Mouse (Mus musculus) ES-E14 (cell line): ENCODE measurements around the gene Pou2f2. TPM values are rescaled to one million over a fixed set of nuclear protein-coding genes. Genes with fewer than 3 reads are reported as not detected.
A peak's percentile ranks its signal among the peaks of the same experiment; 100 is the strongest.

Experiments
- DNase-seq: peaks from one replicate; pipeline ENCODE4 v3.0.0-alpha.2; 2013; ENCODE audit warnings: low read depth, low spot score
- H3K27ac ChIP-seq: 2 replicates; pipeline ENCODE4 v1.5.1; 2012; ENCODE audit warnings: low read depth, mild to moderate bottlenecking, low read length, moderate library complexity, mixed read lengths; ENCODE audit not compliant: poor library complexity, insufficient read depth, severe bottlenecking
- H3K36me3 ChIP-seq: 2 replicates; pipeline ENCODE4 v1.6.1; 2012; ENCODE audit warnings: mild to moderate bottlenecking, low read length, moderate library complexity, mixed read lengths; ENCODE audit not compliant: control insufficient read depth, poor library complexity, insufficient read depth, severe bottlenecking
- H3K4me1 ChIP-seq, 2 experiments: fragments of 150-350 bp in 1 of 2; sonication (generic) in 1 of 2; 2 replicates each; pipeline ENCODE4 v1.6.1; 2012; ENCODE audit warnings: low read length in 2 of 2, mild to moderate bottlenecking in 1 of 2, mixed read lengths in 1 of 2; ENCODE audit not compliant: control insufficient read depth in 2 of 2, insufficient read depth in 2 of 2, poor library complexity in 1 of 2
- H3K4me3 ChIP-seq, 2 experiments: fragments of 150-350 bp in 1 of 2; sonication (generic) in 1 of 2; 2 replicates each; pipeline ENCODE4 v1.5.1; 2012; ENCODE audit warnings: low read length in 2 of 2, low read depth in 1 of 2, mild to moderate bottlenecking in 1 of 2, mixed read lengths in 1 of 2; ENCODE audit not compliant: insufficient read depth in 1 of 2, poor library complexity in 1 of 2, severe bottlenecking in 1 of 2
- H3K9ac ChIP-seq: 2 replicates; pipeline ENCODE4 v1.6.1; 2012; ENCODE audit warnings: low read depth, mild to moderate bottlenecking, low read length, mixed read lengths; ENCODE audit not compliant: poor library complexity, insufficient read depth, severe bottlenecking
- H3K9me3 ChIP-seq: fragments of 150-350 bp; sonication (generic); 2 replicates; pipeline ENCODE4 v1.6.1; 2012; ENCODE audit warnings: low read depth, mild to moderate bottlenecking, low read length; ENCODE audit not compliant: control insufficient read depth, insufficient read depth
- CHD2 ChIP-seq: IDR thresholded peaks from 2 replicates; pipeline ENCODE4 v1.6.1; 2014; ENCODE audit warnings: mild to moderate bottlenecking, low read depth, low read length, inconsistent platforms
- HCFC1 ChIP-seq: IDR thresholded peaks from 2 replicates; pipeline ENCODE4 v1.6.1; 2012; ENCODE audit warnings: low read length, inconsistent platforms, borderline replicate concordance; ENCODE audit not compliant: insufficient read depth
- MAFK ChIP-seq: IDR thresholded peaks from 2 replicates; pipeline ENCODE4 v1.6.1; 2014; ENCODE audit warnings: mild to moderate bottlenecking, low read depth, low read length, inconsistent platforms; ENCODE audit not compliant: insufficient read depth
- ZC3H11A ChIP-seq: IDR thresholded peaks from 2 replicates; pipeline ENCODE4 v1.6.1; 2012; ENCODE audit warnings: low read depth, mild to moderate bottlenecking, inconsistent platforms, low read length, borderline replicate concordance
- ZNF384 ChIP-seq: IDR thresholded peaks from 2 replicates; pipeline ENCODE4 v1.6.1; 2012; ENCODE audit warnings: low read depth, low read length, inconsistent platforms
- in situ Hi-C, 2 experiments: fragments of 600-800 bp; cut with MboI; formaldehyde crosslinking; loops; one replicate each; pipeline ENCODE4 v1.15.1; 2025; ENCODE audit warnings: low sequenced_read_pairs in 2 of 2, inconsistent platforms in 1 of 2; ENCODE audit not compliant: unreplicated experiment in 2 of 2
- total RNA-seq: library from RNA; depleted of rRNA; stranded (reverse); fragments of 300-350 nt; gene quantifications from 2 replicates; pipeline ENCODE4 v1.2.3, GENCODE M21; 2012

Pou2f2 gene
- total RNA-seq, 1 experiment: 2.4 TPM

DNA sequence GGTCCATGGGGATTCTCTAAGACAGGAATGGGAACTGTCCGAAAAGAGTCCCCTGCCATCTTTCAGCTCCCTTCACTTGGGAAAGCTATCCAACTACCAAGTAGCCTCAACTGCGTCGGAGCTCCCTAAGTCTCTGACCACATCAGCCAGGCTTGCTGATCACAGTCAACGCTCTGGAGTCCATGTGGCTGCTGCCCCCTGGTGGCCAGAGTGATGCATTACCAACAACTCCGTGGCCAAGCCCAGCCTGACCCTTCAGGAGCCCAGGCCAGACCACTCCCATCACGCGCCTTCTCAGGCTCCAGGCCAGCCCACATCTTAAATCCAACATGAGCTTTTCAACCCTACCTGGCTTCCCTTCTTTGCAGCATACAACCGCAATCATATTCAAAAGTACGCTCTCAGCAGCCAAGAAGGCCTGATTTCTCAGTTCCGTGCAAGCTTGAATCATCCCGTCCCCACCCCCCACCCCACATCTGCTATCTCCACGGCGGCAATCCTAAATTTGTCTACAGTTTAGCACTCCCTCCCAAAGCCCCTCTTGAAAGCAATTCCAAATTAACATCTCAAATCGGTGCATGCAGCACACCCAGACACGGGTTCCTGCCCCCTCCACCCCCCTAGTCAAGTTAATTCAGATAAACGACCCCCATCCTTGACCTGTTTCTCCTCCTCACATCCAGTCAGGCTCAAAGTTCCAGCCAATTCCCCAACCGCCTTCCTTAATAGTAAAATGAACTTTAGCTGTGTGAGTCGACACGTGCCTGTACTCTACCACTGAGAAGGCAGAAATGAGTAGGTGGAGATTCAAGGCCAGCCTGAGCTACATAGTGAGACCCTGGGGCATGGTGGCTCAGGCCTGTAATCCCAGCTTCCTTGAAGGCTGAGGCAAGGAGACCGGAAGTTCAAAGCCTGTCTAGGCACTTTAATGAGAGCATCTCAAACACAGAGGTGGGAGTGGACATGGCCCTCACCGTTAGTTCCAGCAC, 8.4 kb upstream of the Pou2f2 start:
- peak; percentile 73; the same call in 1 of the 2 replicates for TF ChIP-seq ZC3H11A
- TF ChIP-seq HCFC1: 0 out of 2 replicates have a peak, but pooled peaks have one; percentile 39
- TF ChIP-seq CHD2: no peak
- peak overlapping the region; percentile 42 for H3K9ac ChIP-seq
- in situ Hi-C loops: no loop called here
- peak overlapping the region; percentile 27 to 40 for H3K4me3 ChIP-seq
- no peaks in the 10 kb centered on the region for H3K36me3 ChIP-seq
- H3K27ac ChIP-seq: peak overlapping the region; percentile 83
- no peaks in the 10 kb centered on the region for H3K9me3 ChIP-seq
- peak; percentile 95 for DNase-seq
- peaks cover 7 to 16% of the 10 kb centered on the region in 2 experiments; a peak in 3 of 4 replicates for H3K4me1 ChIP-seq

DNA sequence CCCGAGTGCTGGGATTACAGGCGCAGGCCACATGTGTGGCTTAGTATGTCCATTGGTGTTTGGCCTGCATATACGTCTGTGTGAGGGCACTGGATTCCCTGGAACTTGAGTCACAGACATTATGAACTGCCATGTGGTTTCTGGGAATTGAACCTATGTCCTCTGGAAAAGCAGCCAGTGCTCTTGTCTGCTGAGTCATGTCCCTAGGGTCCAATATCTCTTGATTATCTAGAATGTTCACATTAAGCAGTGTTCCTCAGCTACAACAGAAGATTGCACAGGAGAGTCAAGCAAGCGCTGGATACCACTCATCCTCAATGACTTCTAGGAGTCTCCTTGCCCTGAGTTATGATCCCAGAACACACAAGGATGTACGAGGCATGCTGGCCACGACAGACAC, 4.6 kb upstream of the Pou2f2 start:
- in situ Hi-C loops: no loop called here
- no peak overlapping the region for H3K9ac ChIP-seq
- peaks cover 3 to 9% of the 10 kb centered on the region in 2 experiments; a peak in 2 of 4 replicates for H3K4me1 ChIP-seq
- no peak overlapping the region for H3K27ac ChIP-seq
- TF ChIP-seq HCFC1: no peak
- no peak for TF ChIP-seq CHD2
- TF ChIP-seq ZNF384: no peak
- no peak for TF ChIP-seq ZC3H11A
- H3K36me3 ChIP-seq: no peaks in the 10 kb centered on the region
- no peaks in the 10 kb centered on the region for H3K9me3 ChIP-seq
- H3K4me3 ChIP-seq: no peak overlapping the region
- DNase-seq: no peak

DNA sequence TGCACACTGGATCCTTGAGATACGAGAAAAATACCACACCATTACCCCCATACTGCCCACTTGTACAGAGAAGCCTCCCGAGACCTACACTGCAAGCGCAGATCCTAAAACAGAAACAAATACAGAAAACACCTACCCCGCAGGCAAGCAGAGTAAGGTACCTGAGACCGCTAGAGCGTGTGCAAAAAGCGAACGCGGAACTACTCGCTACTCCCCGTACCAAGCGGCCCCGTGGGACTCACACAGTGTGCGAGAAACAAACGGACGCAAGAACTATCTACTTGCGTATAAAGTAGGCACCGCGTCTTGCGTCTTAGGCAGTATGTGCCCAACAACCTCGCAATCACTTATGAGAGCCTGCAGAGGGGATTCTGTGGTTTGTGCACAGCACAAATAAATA, 2.3 kb upstream of the Pou2f2 start:
- no peak for DNase-seq
- no peak overlapping the region for H3K27ac ChIP-seq
- peaks cover 0 to 3% of the 10 kb centered on the region in 2 experiments; a peak in 1 of 4 replicates for H3K4me1 ChIP-seq
- peak overlapping the region; percentile 29 to 37; a peak in 3 of 4 replicates for H3K4me3 ChIP-seq
- no peaks in the 10 kb centered on the region for H3K36me3 ChIP-seq
- no peaks in the 10 kb centered on the region for H3K9me3 ChIP-seq
- H3K9ac ChIP-seq: 0 out of 2 replicates have a peak overlapping the region, but pooled peaks have one; percentile 5
- TF ChIP-seq ZNF384: no peak
- no peak for TF ChIP-seq CHD2
- TF ChIP-seq ZC3H11A: no peak
- TF ChIP-seq MAFK: no peak
- TF ChIP-seq HCFC1: no peak
- in situ Hi-C loops: no loop called here

DNA sequence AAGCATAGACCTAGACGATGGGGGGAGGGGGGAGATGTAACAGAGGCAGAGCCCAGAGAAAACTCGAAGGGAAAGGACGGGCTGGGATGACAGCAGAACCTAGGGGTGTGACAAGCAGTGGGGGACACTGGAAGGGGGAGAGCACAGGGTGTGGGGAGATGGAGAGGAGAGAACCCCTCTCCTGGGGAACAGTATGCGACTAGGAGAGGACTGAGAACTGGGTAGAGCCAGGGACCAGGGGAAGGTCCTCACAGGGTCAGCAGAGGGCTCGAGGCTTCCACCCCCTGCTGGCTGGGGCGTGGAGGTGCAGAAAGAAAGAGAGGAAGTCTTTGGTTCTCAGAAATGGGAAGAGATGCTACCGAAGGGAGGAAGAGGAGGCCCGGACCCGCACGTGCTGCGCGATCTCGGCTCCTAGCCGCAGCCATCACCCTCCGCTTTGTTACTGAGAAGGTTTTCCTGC, 1.8 kb upstream of the Pou2f2 start:
- Histone ChIP-seq H3K9me3 (no peaks in the 10 kb centered on the region), H3K4me3 (peak overlapping the region; percentile 29 to 37; a peak in 3 of 4 replicates), H3K27ac (no peak overlapping the region), H3K36me3 (no peaks in the 10 kb centered on the region), H3K9ac (no peak overlapping the region), H3K4me1 (peaks cover 0 to 3% of the 10 kb centered on the region in 2 experiments; a peak in 1 of 4 replicates)
- no peak for DNase-seq
- in situ Hi-C loops: no loop called here
- TF ChIP-seq MAFK (no peak), CHD2 (no peak), HCFC1 (no peak), ZC3H11A (no peak), ZNF384 (no peak)
